Mouse (Mus musculus) heart, embryonic 16.5 days (tissue): ENCODE results near the gene Rhd. TPM values are rescaled to one million over a fixed set of nuclear protein-coding genes. Genes with fewer than 3 reads are reported as not detected.

ENCODE experiments used
- ATAC-seq: fragments of 200-750 bp; cut with Nextera tagmentation; replicated peaks from 2 replicates; pipeline ENCODE4 v1.8.0; 2017; ENCODE audit warnings: moderate number of reproducible peaks; ENCODE audit not compliant: insufficient read depth, low FRiP score; ENCODE audit errors: extremely low read depth
- H3K27ac ChIP-seq: fragments of 300-500 bp; sonication (generic); 2 replicates; pipeline ENCODE4 v1.5.1; 2014; ENCODE audit warnings: mild to moderate bottlenecking, low read length, control low read depth, moderate library complexity
- H3K27me3 ChIP-seq: fragments of 300-500 bp; sonication (generic); 2 replicates; pipeline ENCODE4 v1.6.1; 2014; ENCODE audit warnings: low read length, mixed read lengths; ENCODE audit not compliant: control insufficient read depth, insufficient read depth
- H3K36me3 ChIP-seq: fragments of 300-500 bp; sonication (generic); 2 replicates; pipeline ENCODE4 v1.6.1; 2014; ENCODE audit not compliant: control insufficient read depth, insufficient read depth
- H3K4me1 ChIP-seq: fragments of 300-500 bp; sonication (generic); 2 replicates; pipeline ENCODE4 v1.6.1; 2014; ENCODE audit warnings: low read length, mixed read lengths; ENCODE audit not compliant: control insufficient read depth, insufficient read depth
- H3K4me2 ChIP-seq: fragments of 300-500 bp; sonication (generic); 2 replicates; pipeline ENCODE4 v1.6.1; 2014; ENCODE audit warnings: low read depth, mild to moderate bottlenecking, control low read depth, low read length
- H3K4me3 ChIP-seq: fragments of 300-500 bp; sonication (generic); 2 replicates; pipeline ENCODE4 v1.5.1; 2014; ENCODE audit warnings: mild to moderate bottlenecking, control low read depth, low read length
- H3K9ac ChIP-seq: fragments of 300-500 bp; sonication (generic); 2 replicates; pipeline ENCODE4 v1.6.1; 2014; ENCODE audit warnings: low read length, control low read depth
- H3K9me3 ChIP-seq: fragments of 300-500 bp; sonication (generic); replicated peaks from 2 replicates; pipeline ENCODE4 v1.6.1; 2016; ENCODE audit warnings: low read length; ENCODE audit not compliant: control insufficient read depth
- WGBS: fragments of 180-500 bp; shearing (Covaris S2); extraction: QIAGEN DNeasy Blood & Tissue Kit; methylation state at CpG from one replicate; pipeline ENCODE4 v1.1.7; 2014; 5-methylcytosine and 5-hydroxymethylcytosine counted together
- polyA plus RNA-seq: library from polyadenylated mRNA; unstranded; fragments of >200 nt; fragmentation: Nextera tagmentation; extraction: Ambion mirVana; gene quantifications from 2 replicates; pipeline ENCODE4 v1.2.1, GENCODE M21; 2015

Gene Rhd
- polyA plus RNA-seq, 1 experiment from 2014 or later: 4.3 TPM

DNA sequence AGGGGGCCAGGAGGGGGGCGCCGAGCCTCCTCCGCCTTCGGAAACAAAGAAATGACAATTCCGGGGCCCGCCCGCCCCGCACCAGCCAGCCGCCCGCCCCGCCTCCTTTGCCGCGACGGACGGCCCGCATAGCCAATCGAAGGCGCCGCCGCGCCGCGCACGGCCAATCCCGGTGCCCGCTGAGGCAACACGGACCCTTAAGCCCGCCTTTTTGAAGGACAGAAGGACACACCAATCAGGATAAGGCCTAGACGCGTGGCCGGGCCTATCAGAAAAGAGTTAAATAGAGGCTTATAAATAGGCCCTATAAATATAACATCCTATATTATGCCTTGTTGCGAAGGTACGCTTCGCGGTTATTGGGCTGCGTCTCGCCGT lies 11.1 kb upstream of the Rhd start, which contains the start of gene Maco1:
TSS of gene Maco1 (minus strand) at position 87 of the 378 bp plus-strand sequence.
- Histone ChIP-seq H3K4me1 (peaks cover 18% of the 10 kb centered on the region; the same call in 1 of the 2 replicates), H3K9me3 (no peaks in the 10 kb centered on the region), H3K9ac (peak within 1 kb of the TSS; percentile 88), H3K36me3 (no peaks in the 10 kb centered on the region), H3K4me2 (peak within 1 kb of the TSS; percentile 94), H3K4me3 (peak within 1 kb of the TSS; percentile 96), H3K27ac (peak within 1 kb of the TSS; percentile 89), H3K27me3 (peaks cover 4% of the 10 kb centered on the region; the same call in 1 of the 2 replicates)
- peak; percentile 98 for ATAC-seq
- WGBS: under 1% methylated on average over 37 of the region's 38 CpGs

DNA sequence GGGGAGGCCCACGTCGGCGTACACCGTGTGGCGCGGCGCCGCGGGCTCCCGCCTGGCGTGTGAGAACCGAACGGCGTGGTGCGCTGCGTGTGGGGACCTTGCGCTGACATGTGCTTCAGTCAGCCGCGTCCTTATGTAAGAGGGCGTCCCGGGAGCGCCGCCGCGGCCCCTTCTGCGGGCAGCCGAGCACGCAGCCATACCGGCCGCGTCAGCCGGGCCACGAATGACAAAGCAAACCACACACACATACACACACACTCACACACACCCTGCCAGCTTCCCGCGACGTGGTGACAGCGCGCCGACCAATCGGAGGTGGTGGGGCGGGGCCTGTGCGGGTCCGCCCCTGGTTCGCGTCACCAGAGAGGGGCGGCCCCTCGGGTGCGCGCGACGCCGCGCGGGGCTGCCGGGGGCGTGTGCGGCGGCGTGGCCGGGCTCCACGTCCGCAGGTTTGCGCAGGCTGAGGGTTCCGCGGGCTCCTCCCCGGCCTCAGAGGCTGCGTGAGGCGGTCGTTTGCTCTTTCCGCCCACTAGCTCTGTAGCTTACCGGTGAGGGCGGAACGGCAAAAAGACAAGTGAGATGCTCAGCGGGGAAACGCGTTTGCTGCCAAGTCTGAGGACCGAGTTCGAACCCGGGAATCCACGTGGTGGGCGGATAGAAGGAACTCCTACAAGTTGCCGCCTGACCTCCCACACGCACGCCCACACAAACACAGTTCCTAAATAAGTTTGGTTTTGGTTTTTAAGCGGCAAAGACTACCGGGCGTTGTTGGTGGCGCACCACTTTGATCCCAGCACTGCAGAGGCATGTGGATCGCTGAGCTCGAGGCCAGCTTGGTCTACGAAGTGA lies 10.5 kb upstream of the Rhd start:
- H3K27me3 ChIP-seq: peaks cover 4% of the 10 kb centered on the region; the same call in 1 of the 2 replicates

DNA sequence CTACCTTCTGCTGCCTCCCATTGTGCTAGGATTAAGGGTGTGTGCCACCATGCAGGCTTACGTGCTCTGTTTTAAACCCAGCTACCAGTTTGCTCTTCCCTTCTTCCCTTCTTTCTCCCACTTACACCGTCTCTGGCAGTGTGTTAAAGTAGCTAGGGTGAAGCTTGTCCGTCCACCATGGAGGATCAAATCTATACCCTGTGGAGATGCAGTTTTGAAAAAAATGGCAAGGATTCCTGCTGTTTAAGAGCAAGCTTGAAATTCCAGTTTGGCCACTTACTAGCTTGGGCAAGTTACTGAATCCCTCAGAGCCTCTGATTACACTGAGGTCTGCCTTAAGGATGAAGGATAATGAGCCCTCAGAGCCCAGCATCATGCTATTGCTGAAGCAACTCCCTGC lies 9.0 kb upstream of the Rhd start:
- H3K9me3 ChIP-seq: no peaks in the 10 kb centered on the region
- no peak overlapping the region for H3K4me2 ChIP-seq
- H3K36me3 ChIP-seq: no peaks in the 10 kb centered on the region
- no peak overlapping the region for H3K27ac ChIP-seq
- H3K4me3 ChIP-seq: no peak overlapping the region
- no peak overlapping the region for H3K9ac ChIP-seq
- H3K27me3 ChIP-seq: peaks cover 4% of the 10 kb centered on the region; the same call in 1 of the 2 replicates
- WGBS: 64% methylated on average over 3 of the region's 3 CpGs
- no peak for ATAC-seq
- H3K4me1 ChIP-seq: peaks cover 15% of the 10 kb centered on the region; the same call in 1 of the 2 replicates

More for the DNA sequence above, 10.5 kb upstream of the Rhd start:
- Histone ChIP-seq H3K4me2 (peak overlapping the region; percentile 90), H3K4me1 (peaks cover 15% of the 10 kb centered on the region; the same call in 1 of the 2 replicates), H3K4me3 (peak overlapping the region; percentile 96), H3K9me3 (no peaks in the 10 kb centered on the region), H3K9ac (peak overlapping the region; percentile 60), H3K27ac (peak overlapping the region; percentile 79), H3K36me3 (no peaks in the 10 kb centered on the region)
- ATAC-seq: peak; percentile 92
- WGBS: 1% methylated on average over 91 of the region's 91 CpGs

DNA sequence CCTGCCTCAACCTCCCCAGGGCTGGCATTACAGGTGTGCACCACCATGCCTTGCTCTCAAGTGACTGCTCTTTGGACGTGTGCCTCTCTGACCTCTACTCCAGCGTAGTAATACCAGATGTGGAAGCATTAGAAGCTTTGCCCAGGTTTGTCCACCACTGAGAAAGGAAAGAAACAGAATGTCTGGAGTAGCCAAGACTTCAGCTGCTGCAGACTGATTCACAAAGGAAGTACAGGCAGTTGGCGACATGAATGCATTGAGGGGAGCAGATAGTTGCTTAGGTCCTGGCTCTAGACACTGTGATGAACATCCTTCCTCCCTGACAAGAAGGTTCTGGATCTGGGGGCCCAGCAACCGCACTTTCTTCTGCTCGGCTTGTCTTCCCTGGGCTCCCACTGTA lies 8.3 kb upstream of the Rhd start:
- no peak overlapping the region for H3K27ac ChIP-seq
- H3K4me3 ChIP-seq: no peak overlapping the region
- H3K9ac ChIP-seq: no peak overlapping the region
- H3K36me3 ChIP-seq: no peaks in the 10 kb centered on the region
- WGBS: 46% methylated on average over 5 of the region's 5 CpGs
- ATAC-seq: no peak
- H3K4me2 ChIP-seq: no peak overlapping the region
- H3K9me3 ChIP-seq: no peaks in the 10 kb centered on the region
- H3K27me3 ChIP-seq: peaks cover 4% of the 10 kb centered on the region; the same call in 1 of the 2 replicates
- peaks cover 10% of the 10 kb centered on the region; the same call in 1 of the 2 replicates for H3K4me1 ChIP-seq

DNA sequence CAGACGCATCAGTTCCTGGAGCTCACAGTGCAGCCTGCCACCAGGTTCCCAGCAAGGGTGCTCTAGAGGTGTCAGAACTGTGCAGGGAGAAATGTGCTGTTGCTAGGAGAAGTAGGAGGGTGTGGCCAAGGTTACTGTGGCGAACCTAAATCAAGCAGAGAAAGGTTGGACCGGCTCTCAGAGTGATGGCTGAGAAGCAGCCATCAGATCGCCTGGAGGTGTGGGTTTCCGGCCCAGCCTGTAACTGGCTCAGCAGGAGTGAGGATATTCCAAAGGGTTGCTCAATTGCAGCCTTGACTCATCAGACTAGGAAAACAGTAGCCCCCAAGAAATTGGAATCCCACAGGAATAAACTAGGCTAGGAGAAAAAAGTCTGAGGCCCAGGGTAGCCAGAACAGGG lies 7.8 kb upstream of the Rhd start:
- no peak overlapping the region for H3K4me2 ChIP-seq
- H3K27ac ChIP-seq: no peak overlapping the region
- no peak overlapping the region for H3K4me3 ChIP-seq
- no peak overlapping the region for H3K9ac ChIP-seq
- ATAC-seq: no peak
- 35% methylated on average over 5 of the region's 5 CpGs for WGBS
- H3K9me3 ChIP-seq: no peaks in the 10 kb centered on the region
- H3K27me3 ChIP-seq: peaks cover 4% of the 10 kb centered on the region; the same call in 1 of the 2 replicates
- H3K4me1 ChIP-seq: peaks cover 6% of the 10 kb centered on the region; the same call in 1 of the 2 replicates
- no peaks in the 10 kb centered on the region for H3K36me3 ChIP-seq

DNA sequence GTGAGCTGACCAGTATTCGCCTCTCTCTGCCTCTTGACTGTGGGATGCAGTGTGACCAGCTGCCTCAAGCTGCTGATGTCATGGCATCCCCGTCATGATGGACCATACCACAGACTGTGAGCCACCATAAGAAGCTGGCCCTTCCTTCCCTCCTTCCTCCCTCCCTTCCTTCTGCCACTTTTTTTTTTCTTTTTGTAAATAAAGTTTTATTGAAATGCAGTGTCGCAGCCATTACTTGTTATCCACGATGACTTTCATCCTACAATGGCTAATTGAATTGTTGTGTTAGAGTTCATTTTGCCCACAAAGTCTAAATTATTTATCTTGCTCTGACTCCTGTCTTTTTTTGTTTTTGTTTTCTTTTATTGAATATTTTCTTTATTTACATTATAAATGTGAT lies 5.8 kb upstream of the Rhd start:
- no peak overlapping the region for H3K4me2 ChIP-seq
- no peak for ATAC-seq
- H3K9ac ChIP-seq: no peak overlapping the region
- peaks cover 4% of the 10 kb centered on the region; the same call in 1 of the 2 replicates for H3K27me3 ChIP-seq
- H3K36me3 ChIP-seq: no peaks in the 10 kb centered on the region
- H3K4me3 ChIP-seq: no peak overlapping the region
- no peaks in the 10 kb centered on the region for H3K4me1 ChIP-seq
- no peak overlapping the region for H3K27ac ChIP-seq
- 73% methylated on average over 4 of the region's 4 CpGs for WGBS
- H3K9me3 ChIP-seq: no peaks in the 10 kb centered on the region

DNA sequence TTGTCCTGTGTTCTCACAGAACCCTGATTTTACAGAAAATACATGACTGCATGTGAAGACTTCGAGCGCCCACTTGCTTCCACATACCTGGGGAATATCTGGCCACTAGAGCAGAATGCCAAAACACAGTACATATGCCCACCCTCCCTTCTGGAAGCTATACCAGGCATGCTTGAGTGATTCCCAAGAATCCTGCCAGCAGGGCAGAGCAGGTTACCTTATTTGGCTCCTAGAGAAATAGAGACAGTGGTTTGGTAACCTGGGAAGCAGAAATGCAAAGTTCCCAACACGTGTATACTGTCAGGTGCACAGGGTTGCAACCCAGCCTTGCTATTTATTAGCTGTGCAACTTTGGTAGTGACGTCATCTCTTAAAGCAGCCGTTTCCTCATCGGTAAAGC lies 2.5 kb upstream of the Rhd start:
- no peak for ATAC-seq
- no peak overlapping the region for H3K4me3 ChIP-seq
- no peaks in the 10 kb centered on the region for H3K27me3 ChIP-seq
- H3K27ac ChIP-seq: no peak overlapping the region
- H3K4me1 ChIP-seq: no peaks in the 10 kb centered on the region
- H3K36me3 ChIP-seq: no peaks in the 10 kb centered on the region
- no peaks in the 10 kb centered on the region for H3K9me3 ChIP-seq
- no peak overlapping the region for H3K9ac ChIP-seq
- WGBS: 74% methylated on average over 6 of the region's 6 CpGs
- no peak overlapping the region for H3K4me2 ChIP-seq

DNA sequence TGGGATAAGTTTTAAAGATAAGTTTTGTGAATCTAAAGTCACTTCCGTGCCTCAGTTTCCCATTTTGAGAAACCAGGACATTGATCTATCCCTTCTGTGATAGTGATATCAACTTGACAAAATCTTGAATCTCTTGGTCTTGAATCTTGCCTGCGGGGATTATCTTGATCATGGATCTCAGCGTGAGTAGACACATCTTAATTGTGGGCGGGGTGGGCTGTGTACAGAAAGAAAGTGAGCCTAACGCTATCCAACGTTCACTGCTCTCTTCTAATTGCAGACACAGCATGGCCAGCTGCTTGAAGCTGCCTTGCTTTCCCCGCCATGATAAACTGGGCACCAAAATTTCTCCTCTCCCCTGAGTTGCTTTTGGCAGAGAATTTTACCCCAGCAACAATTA lies 1.3 kb upstream of the Rhd start:
- H3K4me2 ChIP-seq: no peak overlapping the region
- no peaks in the 10 kb centered on the region for H3K36me3 ChIP-seq
- H3K9me3 ChIP-seq: no peaks in the 10 kb centered on the region
- WGBS: 79% methylated on average over 7 of the region's 7 CpGs
- no peak overlapping the region for H3K4me3 ChIP-seq
- peaks cover under 1% of the 10 kb centered on the region for H3K27me3 ChIP-seq
- ATAC-seq: no peak
- H3K9ac ChIP-seq: no peak overlapping the region
- H3K4me1 ChIP-seq: no peaks in the 10 kb centered on the region
- H3K27ac ChIP-seq: no peak overlapping the region

DNA sequence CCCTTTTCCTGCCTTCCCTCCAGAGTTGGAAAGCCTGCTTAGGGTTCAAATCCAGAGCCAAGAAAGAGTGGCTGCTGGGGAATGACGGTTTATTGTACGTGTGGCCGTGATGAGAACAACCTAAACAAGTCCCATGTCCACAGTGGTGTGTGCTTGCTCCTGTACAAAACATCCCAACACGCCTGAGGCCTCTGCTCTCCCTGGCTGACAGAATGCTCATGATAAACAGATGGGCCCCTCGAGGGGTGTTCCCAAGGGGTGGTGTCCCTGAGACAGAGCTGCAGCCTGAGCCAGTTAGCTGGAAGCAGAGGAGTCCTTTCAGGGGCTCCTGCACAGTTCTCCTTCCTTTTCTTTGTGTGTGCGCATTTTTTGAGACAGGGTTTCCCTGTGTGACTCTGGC lies 1.0 kb downstream of the Rhd start:
- peaks cover 17% of the 10 kb centered on the region for H3K27me3 ChIP-seq
- H3K36me3 ChIP-seq: no peaks in the 10 kb centered on the region
- ATAC-seq: no peak
- H3K9ac ChIP-seq: no peak overlapping the region
- H3K4me1 ChIP-seq: peaks cover 6% of the 10 kb centered on the region
- WGBS: 62% methylated on average over 6 of the region's 6 CpGs
- no peak overlapping the region for H3K4me3 ChIP-seq
- no peak overlapping the region for H3K4me2 ChIP-seq
- H3K27ac ChIP-seq: no peak overlapping the region
- no peaks in the 10 kb centered on the region for H3K9me3 ChIP-seq
